Mouse (Mus musculus) layer of hippocampus, postnatal 36 days (tissue): Measurements from ENCODE around the gene Erf. TPM values are rescaled to one million over a fixed set of nuclear protein-coding genes. Genes with fewer than 3 reads are reported as not detected.
A peak's percentile ranks its signal among the peaks of the same experiment; 100 is the strongest.

Experiments
- DNase-seq, 2 experiments: peaks; one replicate each; pipeline ENCODE4 v3.0.0; 2022
- total RNA-seq, 2 experiments: library from RNA; stranded (reverse); gene quantifications; 2 replicates each; pipeline ENCODE4 v1.2.3; 2021

Erf gene
- total RNA-seq, 2 experiments from 2014 or later, result 34.3 to 35.4 TPM

DNA sequence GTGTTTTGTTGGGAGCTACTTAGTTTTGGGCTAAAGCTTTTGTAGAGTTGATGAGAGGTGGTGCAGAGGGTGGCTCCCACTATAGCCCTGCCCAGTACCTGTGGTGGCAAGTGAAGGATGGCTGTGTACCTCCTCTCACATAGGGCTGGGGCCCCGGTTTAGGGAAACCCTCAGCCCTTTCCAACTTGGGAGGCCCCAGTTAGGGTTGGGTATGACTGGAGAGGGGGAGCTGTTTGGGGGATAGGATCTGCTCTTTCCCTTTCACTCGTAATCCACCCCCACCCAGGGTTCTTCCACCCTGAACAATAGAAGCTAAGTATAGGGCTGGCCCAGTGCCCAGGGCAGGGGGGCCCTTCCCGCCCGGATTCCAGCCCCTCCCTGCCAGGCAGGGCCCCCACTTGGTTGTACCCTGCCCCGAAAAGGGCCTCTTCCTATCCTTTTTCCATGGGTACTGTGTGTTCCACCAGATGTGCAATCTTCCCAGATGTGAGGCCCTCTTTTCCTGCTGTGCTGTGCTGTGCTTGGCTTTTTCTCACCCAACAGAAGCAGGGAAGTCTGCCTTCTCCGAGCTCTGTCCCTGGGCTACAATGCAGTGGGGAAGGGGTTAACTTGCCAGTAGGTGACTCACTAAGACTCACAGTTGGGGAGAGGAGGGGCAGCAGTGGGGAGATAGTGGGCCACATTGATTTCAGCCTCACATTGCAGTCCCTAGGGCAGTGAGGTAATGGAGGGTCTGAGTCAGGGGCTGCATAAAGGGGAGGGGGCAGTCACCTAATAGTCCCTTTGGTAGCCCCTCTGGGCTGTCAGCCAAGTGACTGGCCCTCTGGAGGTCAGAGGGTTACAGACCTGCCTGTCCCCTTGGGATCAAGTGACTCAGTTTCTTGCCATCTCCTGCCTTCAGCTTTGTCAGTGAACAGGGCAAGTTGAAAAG lies 29.6 kb upstream of the Erf start:
- DNase-seq, result no peak

DNA sequence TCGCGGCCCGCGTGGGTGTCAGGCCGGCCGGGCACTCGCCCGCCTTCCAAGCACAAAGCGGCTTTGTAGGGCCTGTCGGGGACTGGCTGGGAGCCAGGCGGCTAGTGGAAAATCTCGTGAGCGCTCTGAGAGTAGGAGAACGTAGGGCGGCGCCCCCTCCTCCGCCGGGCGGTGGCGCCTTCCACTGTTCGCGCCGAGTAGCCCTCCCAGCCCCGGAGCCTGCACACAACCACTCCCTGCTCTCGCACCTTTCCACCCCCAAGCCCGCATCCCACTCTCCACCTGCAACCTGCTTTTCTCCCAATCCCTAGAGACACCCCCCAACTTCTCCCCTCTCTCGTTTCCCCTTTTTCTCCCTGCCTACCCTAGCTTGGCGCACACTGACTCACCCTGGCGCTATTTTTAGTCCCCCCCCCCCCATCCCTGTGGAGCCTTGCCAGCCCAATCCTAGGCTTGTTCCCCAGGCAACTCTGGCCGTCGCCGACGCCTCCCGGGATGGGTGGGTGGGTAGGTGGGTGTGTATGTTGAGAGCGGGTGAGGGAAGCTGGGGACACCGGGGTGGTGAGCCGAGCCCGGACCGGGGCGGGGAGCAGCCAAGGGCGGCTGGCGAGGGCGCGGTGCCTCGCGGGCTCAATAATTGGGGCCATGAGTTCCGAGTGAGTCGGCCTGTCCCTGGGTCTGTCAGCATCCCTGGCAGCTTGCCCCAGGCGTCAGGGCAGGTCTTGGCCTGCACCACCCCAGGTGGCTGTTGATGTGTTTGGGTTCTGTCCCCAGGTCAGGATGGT lies 28.7 kb upstream of the Erf start:
- DNase-seq, result peak; percentile 89

DNA sequence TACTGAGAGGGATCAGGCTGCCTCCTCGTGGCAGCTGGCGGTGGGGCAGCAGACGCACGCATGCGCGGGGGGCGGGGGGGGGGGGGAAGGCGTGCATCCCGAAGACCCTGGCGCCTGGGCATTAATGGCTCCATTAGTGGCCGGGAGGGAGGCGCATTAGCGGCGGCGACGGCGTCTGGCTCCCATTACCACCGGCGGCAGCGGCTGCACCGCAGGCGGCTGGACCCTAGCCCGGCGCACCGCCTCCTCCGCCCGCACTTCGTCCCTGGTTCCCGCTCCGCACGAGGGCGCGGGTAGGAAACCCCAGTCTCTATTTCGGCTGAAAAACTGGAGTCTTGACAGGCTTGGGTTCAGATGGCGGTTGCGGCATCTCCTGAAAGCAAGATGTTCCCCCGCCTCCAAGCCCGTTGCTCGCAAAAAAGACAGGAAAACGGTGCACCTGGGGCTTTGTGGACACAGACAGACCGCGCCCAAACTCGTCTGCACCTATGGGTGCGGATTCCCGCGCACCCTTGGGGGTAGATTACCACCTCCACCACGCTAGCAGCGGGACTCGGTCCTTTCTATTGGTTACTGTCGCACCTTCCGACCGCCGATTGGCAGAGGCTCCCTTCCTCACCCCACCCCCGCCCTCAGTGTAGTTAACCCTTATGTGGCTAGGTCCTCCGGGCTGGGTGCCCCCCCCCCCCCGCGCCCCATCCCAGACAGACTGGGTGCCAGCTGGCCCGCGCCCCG lies 27.9 kb upstream of the Erf start:
- DNase-seq, result peak; percentile 85

DNA sequence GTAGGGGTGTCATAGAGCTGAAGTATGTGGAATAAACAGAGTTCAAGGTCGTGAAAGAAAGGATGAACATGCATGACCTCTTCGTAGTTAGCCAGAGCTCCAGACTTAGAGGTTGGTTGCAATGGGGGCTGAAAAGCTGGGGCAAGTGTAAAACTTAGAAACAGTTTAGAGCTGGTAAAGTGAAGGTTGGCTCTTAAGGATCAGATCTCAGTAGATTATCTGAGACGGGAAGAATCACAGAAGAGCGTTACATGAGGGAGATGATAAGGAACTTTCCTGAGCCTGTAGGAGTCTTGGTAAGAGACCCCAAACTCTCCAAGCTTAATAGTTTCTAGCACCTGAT lies 27.4 kb upstream of the Erf start:
- DNase-seq, result no peak

DNA sequence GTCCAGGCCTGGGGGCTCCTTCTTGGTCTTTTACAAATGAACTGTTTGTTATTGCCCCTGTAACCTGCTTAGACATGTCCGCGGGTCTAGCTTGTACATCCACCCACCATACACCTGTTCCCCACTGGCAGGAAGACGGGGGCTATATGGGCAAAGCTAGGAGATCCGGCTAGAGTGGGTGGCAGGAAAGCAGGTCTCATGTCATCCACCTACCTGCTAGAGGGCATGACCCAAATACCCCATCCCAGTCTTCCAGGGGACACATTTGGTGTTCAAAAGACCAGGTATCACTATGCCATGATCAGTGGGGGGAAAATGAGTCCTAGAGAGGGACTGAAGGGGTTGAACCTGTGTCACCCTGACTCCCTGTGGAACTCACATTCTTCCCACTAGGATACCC lies 26.8 kb upstream of the Erf start:
- no peak for DNase-seq

DNA sequence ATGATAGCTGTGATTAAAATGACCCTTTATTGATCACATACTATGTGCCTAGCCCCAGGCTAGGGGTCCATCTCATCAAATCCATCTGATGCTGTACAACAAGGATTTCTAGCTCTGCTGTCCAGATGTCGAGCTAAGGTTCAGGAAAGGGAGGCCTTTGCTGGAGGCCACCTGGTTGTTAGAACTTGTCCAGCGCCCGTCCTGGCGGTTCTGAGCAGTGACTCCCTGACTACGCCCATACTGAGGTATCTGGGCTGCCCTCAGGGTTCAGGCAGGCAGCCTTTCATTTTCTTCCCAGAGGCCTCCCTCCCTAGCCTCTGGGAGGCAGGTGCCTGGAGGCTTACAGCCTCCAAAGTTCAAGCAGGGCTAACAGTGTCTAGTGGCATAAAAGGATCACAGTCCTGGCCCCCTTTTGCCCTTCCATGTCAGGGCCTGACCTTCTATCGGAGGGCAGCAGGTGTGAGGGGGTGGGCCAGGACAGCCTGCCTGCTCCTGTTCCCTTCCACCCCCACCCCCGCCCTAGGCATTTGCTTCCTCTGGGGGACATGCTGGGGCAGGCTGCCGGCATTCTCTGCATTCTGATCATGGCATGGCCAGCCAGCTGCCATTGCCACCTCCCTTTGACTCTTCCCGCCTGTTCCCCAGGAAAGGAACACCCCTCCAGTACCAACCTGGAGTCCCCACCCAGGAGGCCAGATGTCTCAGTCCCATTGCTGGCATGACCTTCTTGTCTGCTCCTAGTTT lies 25.2 kb upstream of the Erf start:
- DNase-seq, result no peak

DNA sequence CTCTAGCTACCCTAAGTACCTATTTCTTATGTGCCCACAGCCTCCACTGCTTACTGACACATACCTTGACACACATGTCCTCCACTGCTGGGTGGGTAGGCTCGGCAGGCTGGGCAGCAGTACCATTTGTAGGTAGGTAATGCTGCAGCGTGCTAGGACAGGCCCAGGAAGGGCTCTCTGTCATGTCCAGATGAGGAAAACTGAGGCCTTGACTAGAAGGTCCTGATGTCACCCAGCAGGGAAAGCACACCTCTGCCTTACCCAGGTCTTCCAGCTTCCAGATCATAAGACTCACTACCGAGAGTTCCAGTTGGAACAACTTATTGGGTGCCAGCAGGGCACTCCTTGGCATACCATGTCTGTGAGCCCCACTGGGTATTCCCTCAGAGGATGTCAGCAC lies 24.4 kb upstream of the Erf start:
- no peak for DNase-seq

DNA sequence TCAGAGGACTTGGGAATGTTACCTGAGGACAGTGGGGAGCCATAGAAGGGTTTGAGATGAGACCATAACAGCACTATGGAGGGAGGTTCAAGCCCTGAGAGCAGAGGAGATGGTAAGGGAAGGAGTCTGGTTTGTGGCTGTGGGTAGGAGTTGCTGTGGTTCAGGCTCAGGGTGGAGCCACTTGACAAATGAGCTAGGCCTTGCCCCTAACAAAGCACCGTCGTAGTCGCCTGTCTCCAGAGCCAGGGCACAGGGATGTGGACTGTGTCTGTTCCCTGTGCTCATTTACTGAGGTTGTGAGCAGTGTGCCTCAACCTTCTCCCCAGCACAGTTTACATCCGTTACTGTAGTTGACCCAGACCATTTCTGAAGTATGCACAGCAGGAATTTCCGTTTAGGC lies 24.0 kb upstream of the Erf start:
- no peak for DNase-seq

DNA sequence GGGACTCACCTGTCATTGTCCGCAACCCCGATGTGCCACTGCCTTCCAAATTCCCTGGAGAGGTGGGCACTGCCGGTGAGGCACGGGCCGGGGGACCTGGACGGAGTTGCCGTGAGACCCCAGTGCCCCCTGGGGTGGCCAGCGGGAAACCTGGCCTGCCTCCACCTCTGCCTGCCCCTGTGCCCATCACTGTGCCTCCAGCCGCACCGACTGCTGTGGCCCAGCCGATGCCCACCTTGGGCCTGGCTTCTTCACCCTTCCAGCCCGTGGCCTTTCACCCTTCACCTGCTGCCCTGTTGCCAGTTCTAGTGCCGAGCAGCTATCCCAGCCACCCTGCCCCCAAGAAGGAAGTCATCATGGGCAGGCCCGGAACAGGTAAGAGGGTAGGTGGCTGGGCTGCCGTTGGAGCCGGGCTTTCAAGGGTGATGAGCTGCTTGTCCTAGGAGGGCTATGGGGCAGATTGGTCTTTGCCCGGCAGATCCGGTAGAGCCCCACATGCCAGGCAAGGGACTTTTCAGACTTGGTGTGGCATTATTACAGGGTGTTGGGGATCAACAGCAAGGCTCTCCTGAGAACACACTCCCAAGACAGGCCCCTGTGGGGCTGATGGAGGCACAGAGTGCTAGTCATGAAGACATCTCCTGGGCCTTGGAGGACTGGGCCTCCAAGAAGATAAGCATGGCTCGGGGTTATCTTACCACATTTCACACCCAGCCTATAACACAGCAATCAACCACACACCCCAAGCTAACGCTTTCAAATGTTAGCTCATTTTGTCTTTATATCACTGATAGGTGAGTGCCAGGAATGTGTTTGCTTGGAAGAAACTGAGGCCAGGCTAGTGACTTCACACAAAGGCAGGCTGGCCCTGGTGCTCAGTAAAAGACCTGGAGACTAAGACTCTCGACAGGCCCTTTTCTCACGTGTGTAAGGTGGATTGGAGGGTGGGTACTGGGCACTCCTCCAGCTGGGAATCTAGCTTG lies 23.0 kb upstream of the Erf start:
- no peak for DNase-seq

DNA sequence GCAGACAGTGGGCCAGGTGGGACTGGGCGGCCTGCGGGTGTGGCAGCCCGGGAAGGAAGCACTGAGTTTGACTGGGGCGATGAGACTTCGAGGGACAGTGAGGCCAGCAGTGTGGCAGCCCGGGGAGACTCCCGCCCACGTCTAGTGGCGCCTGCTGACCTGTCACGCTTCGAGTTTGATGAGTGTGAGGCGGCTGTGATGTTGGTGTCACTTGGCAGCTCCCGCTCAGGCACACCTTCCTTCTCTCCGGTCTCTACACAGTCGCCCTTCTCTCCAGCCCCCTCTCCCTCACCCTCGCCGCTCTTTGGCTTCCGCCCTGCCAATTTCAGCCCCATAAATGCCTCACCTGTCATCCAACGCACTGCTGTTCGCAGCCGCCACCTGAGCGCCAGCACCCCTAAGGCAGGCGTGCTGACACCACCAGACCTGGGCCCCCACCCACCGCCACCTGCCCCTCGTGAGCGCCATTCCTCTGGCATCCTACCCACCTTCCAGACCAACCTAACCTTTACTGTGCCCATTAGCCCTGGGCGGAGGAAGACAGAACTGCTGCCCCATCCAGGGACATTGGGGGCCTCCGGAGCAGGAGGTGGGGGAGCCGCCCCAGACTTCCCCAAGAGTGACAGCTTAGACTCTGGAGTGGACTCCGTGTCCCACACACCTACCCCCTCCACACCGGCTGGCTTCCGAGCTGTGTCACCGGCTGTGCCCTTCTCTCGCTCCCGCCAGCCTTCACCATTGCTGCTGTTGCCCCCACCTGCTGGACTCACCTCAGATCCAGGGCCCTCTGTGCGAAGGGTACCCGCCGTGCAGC lies 22.1 kb upstream of the Erf start:
- DNase-seq, result no peak

DNA sequence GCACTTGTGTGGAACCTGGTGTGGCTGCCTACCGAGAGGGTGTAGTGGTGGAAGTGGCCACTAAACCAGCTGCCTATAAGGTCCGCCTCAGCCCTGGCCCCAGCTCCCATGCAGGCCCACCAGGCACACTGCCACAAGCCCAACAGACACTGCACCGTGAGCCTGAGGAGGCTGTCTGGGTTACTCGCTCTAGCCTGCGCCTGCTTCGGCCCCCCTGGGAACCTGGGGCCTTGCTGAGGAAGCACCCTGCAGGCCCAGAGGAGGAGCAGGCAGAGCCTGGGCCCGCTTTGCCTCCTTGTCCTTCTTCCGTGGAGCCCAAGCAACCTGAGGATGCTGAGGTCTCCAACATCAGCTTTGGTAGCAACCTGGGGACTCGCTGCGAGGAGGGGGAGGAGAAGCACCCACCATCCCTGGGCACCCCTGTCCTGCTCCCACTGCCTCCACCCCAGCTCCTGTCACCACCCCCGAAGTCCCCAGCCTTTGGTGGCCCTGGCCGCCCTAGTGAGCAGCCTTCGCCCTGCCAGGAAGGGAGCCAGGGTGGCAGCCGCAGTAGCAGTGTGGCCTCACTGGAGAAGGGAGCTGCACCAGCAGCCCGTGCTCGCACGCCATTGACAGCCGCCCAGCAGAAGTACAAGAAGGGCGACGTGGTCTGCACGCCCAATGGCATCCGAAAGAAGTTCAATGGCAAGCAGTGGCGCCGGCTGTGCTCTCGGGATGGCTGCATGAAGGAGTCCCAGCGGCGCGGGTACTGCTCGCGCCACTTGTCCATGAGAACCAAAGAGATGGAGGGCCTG lies 21.3 kb upstream of the Erf start:
- no peak for DNase-seq

DNA sequence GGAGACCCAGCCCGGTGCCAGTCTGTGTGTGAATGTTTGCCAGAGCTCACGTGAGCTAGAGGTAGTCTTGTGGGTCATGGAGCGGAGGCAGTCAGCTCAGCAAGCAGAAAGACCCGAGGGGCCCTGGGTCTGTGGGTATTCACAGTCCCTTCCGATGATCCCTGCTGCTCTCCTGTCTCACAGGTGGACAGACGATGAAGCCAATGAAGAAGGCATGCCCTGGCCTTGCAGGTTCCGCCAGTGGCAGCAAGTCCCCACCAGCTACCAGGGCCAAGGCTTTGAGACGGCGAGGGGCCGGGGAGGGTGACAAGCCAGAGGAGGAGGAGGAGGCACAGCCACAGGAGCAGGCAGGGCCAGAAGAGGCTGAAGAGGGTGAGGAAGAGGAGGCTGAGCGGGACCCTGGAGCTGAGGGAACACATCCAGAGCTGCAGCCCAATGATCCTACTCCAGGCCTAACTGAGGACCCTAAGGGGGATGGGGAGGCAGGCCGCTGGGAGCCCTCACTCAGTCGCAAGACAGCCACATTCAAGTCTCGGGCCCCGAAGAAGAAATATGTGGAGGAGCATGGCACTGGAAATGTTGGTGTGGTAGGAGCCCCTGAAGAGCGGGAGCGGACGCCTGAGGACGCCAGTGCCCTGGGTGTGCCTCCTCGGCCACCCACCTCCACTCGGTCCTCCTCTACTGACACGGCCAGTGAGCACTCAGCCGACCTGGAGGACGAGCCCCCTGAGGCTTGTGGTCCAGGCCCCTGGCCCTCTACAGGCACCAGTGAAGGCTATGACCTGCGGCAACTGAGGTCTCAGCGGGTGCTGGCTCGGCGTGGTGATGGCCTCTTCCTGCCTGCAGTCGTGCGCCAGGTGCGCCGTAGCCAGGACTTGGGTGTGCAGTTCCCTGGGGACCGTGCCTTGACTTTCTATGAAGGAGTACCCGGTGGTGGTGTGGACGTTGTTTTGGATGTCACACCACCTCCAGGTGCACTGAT lies 20.4 kb upstream of the Erf start:
- DNase-seq, result no peak

DNA sequence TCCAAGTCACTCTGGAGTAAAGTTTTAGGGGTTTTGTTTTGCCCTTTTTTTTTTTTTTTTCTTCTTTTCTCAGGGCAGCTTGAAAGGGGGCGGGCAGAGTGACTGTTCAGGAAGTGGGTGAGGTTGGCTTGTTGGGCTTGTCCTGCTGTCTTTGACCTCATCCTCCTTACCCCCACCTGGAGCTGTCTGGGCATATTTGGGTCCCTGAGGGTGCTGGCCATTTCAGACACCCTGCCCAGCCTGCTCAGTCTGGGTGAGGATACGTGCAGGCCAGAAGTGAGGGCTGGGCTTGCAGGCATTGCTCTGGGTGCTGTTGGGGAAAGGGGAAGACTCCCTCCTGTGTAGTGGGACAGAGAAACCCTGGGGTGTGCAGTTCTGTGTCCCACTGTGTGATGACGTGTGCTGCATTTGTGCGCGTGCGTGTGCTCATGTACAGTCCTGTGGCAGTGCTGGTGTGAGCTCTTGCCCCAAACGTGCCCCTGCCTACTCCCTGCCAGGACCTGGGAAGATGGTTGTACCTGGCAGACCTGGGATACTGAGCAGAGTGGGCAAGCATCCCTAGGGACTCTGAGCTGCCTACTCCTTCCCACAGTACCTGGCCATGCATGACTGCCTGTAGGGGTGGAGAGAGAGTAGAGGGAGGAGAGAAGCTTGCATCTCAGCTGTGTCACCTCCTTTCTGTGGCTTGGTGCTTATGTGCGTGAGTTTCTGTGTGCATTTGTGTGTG lies 19.1 kb upstream of the Erf start:
- DNase-seq, result peak in 1 of 2 experiments; percentile 3

DNA sequence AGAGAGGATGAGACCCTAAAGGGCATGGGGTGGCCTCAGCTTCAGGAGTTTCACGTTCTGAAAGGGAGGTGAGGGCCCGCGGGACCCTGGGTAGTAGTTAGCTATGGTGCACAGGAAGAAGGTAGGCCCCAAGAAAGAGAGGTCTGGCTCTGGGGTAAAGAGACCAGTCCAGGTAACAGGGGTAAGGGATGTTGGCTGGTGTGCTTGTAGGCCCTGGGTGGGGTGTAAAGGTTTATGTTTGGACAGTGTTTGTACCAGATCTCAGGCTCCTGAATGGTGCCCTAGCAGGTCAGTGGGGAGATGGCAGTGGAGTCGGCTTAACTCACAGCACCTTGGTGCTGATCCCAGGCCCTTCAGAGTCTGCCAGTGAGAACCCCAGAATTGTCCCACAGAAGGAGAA lies 18.5 kb upstream of the Erf start:
- DNase-seq, result no peak

DNA sequence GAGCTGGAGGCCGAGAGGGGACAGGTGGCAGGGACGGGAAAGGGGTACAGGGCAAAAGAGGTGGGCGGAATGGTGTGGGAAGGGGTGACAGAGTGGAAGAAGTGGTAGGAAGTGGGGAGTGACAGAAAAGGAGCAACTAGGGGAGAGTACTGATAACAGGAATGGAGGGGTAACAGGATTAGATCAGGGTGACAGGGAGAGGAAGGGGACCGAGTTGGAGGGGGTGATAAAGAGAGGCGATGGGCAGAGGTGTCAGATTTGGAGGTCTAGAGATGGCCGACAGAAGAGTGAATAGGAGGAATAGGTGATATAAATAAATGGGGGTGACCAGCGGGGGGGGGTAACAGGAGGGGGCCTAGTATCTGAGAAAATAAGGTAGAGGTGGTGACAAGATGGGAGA lies 18.0 kb upstream of the Erf start:
- DNase-seq, result no peak

DNA sequence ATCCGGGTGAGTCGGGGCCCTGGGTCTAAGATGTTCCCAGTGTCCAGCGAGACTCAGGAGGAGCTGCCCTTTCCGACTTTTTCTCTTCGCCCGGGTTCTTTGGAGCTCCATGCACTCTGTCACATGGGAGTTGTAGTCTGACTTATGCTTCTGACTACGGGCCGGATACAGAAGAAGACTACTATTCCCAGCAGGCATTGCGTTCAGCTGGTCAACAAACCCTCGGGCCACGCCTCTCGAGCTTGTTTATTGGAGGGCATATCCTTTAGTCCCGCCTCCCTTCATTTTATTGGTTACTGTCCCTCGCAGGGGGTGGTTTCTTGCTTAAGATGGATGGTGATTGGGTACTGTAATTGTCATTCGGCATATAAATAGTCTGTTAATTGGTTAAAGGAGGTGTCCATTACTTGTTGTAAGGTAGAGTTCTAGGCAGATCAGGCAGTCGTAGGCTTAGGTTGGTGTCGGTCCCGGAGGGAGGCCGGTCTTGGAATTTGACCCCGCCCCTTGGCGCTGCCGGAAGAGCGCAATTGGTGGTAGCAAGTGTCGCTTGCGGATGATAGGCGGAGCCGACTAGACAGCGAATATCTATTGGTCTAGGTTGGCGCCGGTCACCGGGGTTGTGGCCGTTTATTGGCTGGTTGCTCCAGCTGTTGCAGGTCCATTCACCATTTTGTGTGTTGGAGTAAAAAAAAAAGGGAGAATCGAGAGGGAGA lies 17.3 kb upstream of the Erf start:
- DNase-seq, result peak; percentile 99

DNA sequence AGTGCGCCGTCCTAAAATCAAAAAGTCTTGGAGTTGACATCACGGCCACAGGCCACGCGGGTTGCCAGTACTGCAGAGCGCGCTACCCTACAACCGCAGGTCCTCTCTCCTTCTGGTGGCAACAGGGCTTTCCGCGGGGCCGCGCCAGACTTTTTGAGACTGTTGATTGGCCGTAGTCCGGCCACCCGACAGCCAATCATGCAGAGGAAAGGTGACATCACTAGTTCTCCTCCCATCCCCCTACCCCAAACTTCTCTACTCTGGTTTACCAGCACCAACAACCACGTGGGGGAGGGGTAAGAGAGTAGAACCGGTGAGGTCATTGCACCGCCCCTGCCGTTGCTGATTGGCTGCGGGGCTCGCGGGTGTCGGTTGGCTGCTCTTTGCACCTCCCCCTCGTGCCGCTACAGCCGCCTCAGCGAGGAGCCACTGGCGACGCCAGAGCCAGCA lies 16.8 kb upstream of the Erf start, which contains the start of gene Cic:
Gene Cic, plus strand, starts transcription at position 404 of the 450 bp plus-strand sequence.
- DNase-seq, result peak; percentile 99
